Mouse (Mus musculus) embryonic facial prominence, embryonic 13.5 days (tissue): ENCODE results near the gene Etv3. TPM values are rescaled to one million over a fixed set of nuclear protein-coding genes. Genes with fewer than 3 reads are reported as not detected.

ENCODE experiments used
- ATAC-seq: fragments of 200-750 bp; cut with Nextera tagmentation; 2 replicates; pipeline ENCODE4 v1.8.0; 2017; ENCODE audit warnings: low read depth; ENCODE audit not compliant: insufficient number of reproducible peaks, insufficient read depth, low FRiP score, low TSS enrichment
- H3K27ac ChIP-seq: fragments of 300-500 bp; sonication (generic); 2 replicates; pipeline ENCODE4 v1.5.1; 2015; ENCODE audit warnings: moderate library complexity, mild to moderate bottlenecking, inconsistent platforms
- H3K27me3 ChIP-seq: fragments of 300-500 bp; sonication (generic); 2 replicates; pipeline ENCODE4 v1.6.1; 2015; ENCODE audit warnings: mild to moderate bottlenecking, inconsistent platforms
- H3K36me3 ChIP-seq: fragments of 300-500 bp; sonication (generic); 2 replicates; pipeline ENCODE4 v1.6.1; 2015; ENCODE audit warnings: mild to moderate bottlenecking, inconsistent platforms
- H3K4me1 ChIP-seq: fragments of 300-500 bp; sonication (generic); 2 replicates; pipeline ENCODE4 v1.6.1; 2015; ENCODE audit warnings: inconsistent platforms
- H3K4me2 ChIP-seq: fragments of 300-500 bp; sonication (generic); 2 replicates; pipeline ENCODE4 v1.6.1; 2015; ENCODE audit warnings: moderate library complexity, mild to moderate bottlenecking, inconsistent platforms
- H3K4me3 ChIP-seq: fragments of 300-500 bp; sonication (generic); 2 replicates; pipeline ENCODE4 v1.5.1; 2015; ENCODE audit warnings: mild to moderate bottlenecking, inconsistent platforms
- H3K9ac ChIP-seq: fragments of 300-500 bp; sonication (generic); 2 replicates; pipeline ENCODE4 v1.6.1; 2015; ENCODE audit warnings: mild to moderate bottlenecking, inconsistent platforms
- H3K9me3 ChIP-seq: fragments of 300-500 bp; sonication (generic); 2 replicates; pipeline ENCODE4 v1.6.1; 2016; ENCODE audit warnings: inconsistent platforms
- WGBS: fragments of 180-500 bp; shearing (Covaris S2); methylation state at CpG from one replicate; pipeline ENCODE4 v1.1.7; 2015; ENCODE audit warnings: mixed read lengths; 5-methylcytosine and 5-hydroxymethylcytosine counted together
- polyA plus RNA-seq: library from polyadenylated mRNA; unstranded; fragments of >200 nt; fragmentation: Nextera tagmentation; extraction: Ambion mirVana; gene quantifications from 2 replicates; pipeline ENCODE4 v1.2.1, GENCODE M21; 2015

Etv3 gene
- polyA plus RNA-seq, 1 experiment from 2014 or later = 19.8 TPM

DNA sequence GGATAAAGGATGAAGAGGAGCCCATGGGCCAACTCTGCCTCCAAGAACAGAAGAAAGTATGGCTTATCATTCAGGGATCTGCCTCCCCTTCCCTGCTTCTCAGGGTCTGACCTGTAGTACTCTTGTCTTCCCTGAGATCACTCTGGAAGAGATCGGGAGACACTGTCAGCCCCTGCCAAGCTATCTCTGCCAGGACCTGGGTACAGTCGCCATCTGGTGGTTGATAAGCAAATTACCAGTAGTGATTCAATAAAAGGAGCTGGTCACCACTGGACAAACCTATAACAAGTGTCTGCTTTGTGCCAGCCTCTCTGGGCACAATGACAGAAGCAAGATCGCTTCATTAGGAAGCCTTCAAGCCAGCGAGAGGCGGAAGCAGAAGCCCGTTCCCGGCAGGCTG is 20.9 kb upstream of the Etv3 start:
- Histone ChIP-seq H3K9ac (no peak overlapping the region), H3K9me3 (no peaks in the 10 kb centered on the region), H3K27me3 (peaks cover 8% of the 10 kb centered on the region; the same call in 1 of the 2 replicates), H3K36me3 (no peaks in the 10 kb centered on the region), H3K4me2 (no peak overlapping the region), H3K27ac (no peak overlapping the region), H3K4me1 (peaks cover 17% of the 10 kb centered on the region), H3K4me3 (no peak overlapping the region)
- no peak for ATAC-seq
- 28% methylated on average over 7 of the region's 7 CpGs for WGBS

- no peak for ATAC-seq
- WGBS = 49% methylated on average over 4 of the region's 4 CpGs
- H3K4me3 ChIP-seq = no peak overlapping the region
- no peak overlapping the region for H3K4me2 ChIP-seq
- no peaks in the 10 kb centered on the region for H3K9me3 ChIP-seq
- H3K27me3 ChIP-seq = peaks cover 12% of the 10 kb centered on the region
- H3K4me1 ChIP-seq = peaks cover 17% of the 10 kb centered on the region
- H3K9ac ChIP-seq = no peak overlapping the region
- no peaks in the 10 kb centered on the region for H3K36me3 ChIP-seq
- no peak overlapping the region; the same call in 1 of the 2 replicates for H3K27ac ChIP-seq
Measured at GRCm38 (mm10) chr3:87504749-87505425, 20.3 kb upstream of the Etv3 start.

GRCm38 (mm10) chr3:87506456-87507416 is 18.5 kb upstream of the Etv3 start:
- no peaks in the 10 kb centered on the region for H3K9me3 ChIP-seq
- peaks cover 6% of the 10 kb centered on the region; the same call in 1 of the 2 replicates for H3K27me3 ChIP-seq
- H3K9ac ChIP-seq = no peak overlapping the region
- no peak overlapping the region for H3K27ac ChIP-seq
- peaks cover 11% of the 10 kb centered on the region for H3K4me1 ChIP-seq
- ATAC-seq = no peak
- 66% methylated on average over 12 of the region's 12 CpGs for WGBS
- H3K4me3 ChIP-seq = no peak overlapping the region
- no peak overlapping the region for H3K4me2 ChIP-seq
- H3K36me3 ChIP-seq = no peaks in the 10 kb centered on the region

GRCm38 (mm10) chr3:87508205-87508901 is 16.9 kb upstream of the Etv3 start:
- no peak overlapping the region for H3K4me3 ChIP-seq
- H3K27me3 ChIP-seq = peaks cover 4% of the 10 kb centered on the region; the same call in 1 of the 2 replicates
- 0 out of 2 replicates have a peak, but pooled peaks have one; percentile 56 for ATAC-seq
- H3K9ac ChIP-seq = peak overlapping the region; percentile 27
- no peaks in the 10 kb centered on the region for H3K36me3 ChIP-seq
- peak overlapping the region; percentile 45 for H3K4me2 ChIP-seq
- no peaks in the 10 kb centered on the region for H3K9me3 ChIP-seq
- 28% methylated on average over 17 of the region's 17 CpGs for WGBS
- H3K4me1 ChIP-seq = peaks cover 19% of the 10 kb centered on the region
- no peak overlapping the region for H3K27ac ChIP-seq

- Histone ChIP-seq H3K4me1 (peaks cover 19% of the 10 kb centered on the region), H3K27ac (no peak overlapping the region), H3K9ac (peak overlapping the region; percentile 27; the same call in 1 of the 2 replicates), H3K36me3 (no peaks in the 10 kb centered on the region), H3K4me3 (no peak overlapping the region), H3K27me3 (peaks cover 4% of the 10 kb centered on the region; the same call in 1 of the 2 replicates), H3K9me3 (no peaks in the 10 kb centered on the region), H3K4me2 (no peak overlapping the region)
- no peak for ATAC-seq
- 54% methylated on average over 4 of the region's 4 CpGs for WGBS
Measured at GRCm38 (mm10) chr3:87509061-87509460, 16.1 kb upstream of the Etv3 start.

- no peak overlapping the region for H3K27ac ChIP-seq
- no peak overlapping the region for H3K4me2 ChIP-seq
- no peak for ATAC-seq
- no peak overlapping the region for H3K9ac ChIP-seq
- H3K9me3 ChIP-seq = no peaks in the 10 kb centered on the region
- WGBS = 84% methylated on average over 9 of the region's 9 CpGs
- no peaks in the 10 kb centered on the region for H3K36me3 ChIP-seq
- no peak overlapping the region for H3K4me3 ChIP-seq
- peaks cover 4% of the 10 kb centered on the region; the same call in 1 of the 2 replicates for H3K27me3 ChIP-seq
- H3K4me1 ChIP-seq = peaks cover 25% of the 10 kb centered on the region
Measured at GRCm38 (mm10) chr3:87510832-87511231, 14.4 kb upstream of the Etv3 start.

DNA sequence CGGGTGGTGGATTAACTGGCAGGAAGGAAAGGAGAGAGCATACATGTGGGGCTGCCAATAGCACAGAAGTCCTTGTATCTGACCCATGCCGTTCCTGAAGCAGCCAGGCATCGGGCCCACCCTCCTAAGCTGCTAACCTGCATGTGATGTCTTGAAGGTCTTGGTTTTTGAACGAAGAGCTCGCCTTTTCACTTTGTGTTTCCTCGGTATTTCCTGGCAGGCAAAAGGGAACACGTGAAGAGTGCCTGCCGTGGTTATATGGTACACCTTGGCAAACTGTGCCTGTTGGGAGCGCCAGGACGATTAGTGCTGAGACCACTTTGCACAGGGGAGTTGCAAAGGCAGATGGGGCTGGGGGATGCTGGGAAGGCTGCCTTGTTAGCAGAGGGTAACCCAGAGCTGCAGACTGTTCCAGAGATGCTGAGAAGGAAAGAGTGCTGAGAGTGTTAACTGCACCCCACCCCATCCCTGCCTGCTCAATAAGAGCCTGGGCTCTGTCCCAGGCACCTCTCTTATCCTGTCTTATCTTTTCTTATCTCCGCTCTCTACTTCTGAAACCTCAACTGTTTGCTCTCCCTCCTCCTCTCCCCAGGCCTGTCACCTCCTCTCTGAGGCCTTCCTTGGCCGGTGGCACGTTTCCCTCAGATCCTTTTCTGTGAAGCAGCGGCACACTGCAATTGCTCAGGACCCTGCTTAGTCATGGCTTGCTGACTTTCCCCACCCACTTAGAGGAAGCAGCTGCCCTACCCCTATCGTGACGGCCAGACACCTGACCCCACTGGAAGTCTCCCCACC is 13.0 kb upstream of the Etv3 start:
- Histone ChIP-seq H3K9ac (0 out of 2 replicates have a peak overlapping the region, but pooled peaks have one; percentile 21), H3K36me3 (no peaks in the 10 kb centered on the region), H3K27me3 (peaks cover 4% of the 10 kb centered on the region; the same call in 1 of the 2 replicates), H3K4me3 (no peak overlapping the region), H3K4me1 (peaks cover 26% of the 10 kb centered on the region), H3K9me3 (no peaks in the 10 kb centered on the region), H3K4me2 (no peak overlapping the region), H3K27ac (no peak overlapping the region)
- ATAC-seq = no peak
- WGBS = 50% methylated on average over 16 of the region's 16 CpGs

DNA sequence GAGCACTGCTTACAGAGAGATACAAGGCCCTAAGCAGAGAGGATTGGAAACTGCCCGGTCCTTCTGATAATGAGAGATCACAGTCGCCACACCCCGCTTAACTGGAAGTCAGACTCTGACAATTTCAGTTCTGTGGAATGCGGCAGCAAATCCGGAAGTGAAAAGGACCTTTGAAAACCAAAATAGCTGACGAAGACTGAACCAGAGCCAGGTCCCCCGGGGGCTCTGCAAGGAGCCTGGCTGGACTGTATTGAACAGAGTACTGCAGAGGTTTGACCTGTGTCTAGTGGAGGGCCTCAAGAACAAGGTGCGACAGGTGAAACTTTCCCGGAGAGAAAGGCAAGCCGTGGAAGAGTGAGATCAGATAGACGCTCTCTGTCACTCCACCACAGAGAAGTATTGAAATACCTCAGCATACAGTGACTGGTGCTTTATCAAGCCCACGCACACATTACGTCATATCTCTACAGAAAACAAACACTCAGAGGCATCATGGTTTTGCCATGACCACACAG is 9.6 kb upstream of the Etv3 start:
- WGBS = 47% methylated on average over 13 of the region's 13 CpGs
- H3K27me3 ChIP-seq = no peaks in the 10 kb centered on the region
- ATAC-seq = no peak
- no peak overlapping the region for H3K9ac ChIP-seq
- no peaks in the 10 kb centered on the region for H3K36me3 ChIP-seq
- H3K4me1 ChIP-seq = peaks cover 15% of the 10 kb centered on the region; the same call in 1 of the 2 replicates
- H3K4me2 ChIP-seq = no peak overlapping the region
- no peak overlapping the region for H3K27ac ChIP-seq
- no peak overlapping the region for H3K4me3 ChIP-seq
- H3K9me3 ChIP-seq = no peaks in the 10 kb centered on the region

DNA sequence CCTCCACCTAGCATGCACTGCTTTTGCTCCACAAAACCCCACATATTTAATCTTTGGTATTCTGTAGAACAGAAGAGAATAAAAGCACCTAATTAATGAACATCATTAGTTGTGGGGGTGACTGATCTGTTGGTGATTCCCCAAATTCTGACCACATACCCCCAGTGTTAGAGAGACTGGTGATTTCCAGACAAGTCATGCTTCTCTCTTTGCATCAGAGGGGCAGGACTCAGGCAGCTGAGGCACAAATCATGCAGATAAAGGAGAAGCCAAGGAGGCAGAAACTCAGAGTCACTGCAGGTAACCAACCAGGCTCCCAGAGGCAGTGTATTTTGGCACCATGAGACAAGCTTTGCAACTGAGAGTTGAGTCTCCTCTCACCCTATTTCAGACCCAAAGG is 6.8 kb upstream of the Etv3 start:
- Histone ChIP-seq H3K9ac (no peak overlapping the region), H3K4me2 (no peak overlapping the region), H3K27ac (no peak overlapping the region), H3K4me3 (no peak overlapping the region), H3K36me3 (no peaks in the 10 kb centered on the region), H3K9me3 (no peaks in the 10 kb centered on the region), H3K27me3 (no peaks in the 10 kb centered on the region), H3K4me1 (0 out of 2 replicates have a peak, but pooled peaks cover 7% of the 10 kb centered on the region)
- ATAC-seq = no peak

GRCm38 (mm10) chr3:87521126-87521525 is 4.1 kb upstream of the Etv3 start:
- H3K4me3 ChIP-seq = no peak overlapping the region
- H3K36me3 ChIP-seq = no peaks in the 10 kb centered on the region
- no peaks in the 10 kb centered on the region for H3K9me3 ChIP-seq
- WGBS = 81% methylated on average over 4 of the region's 4 CpGs
- no peak overlapping the region for H3K27ac ChIP-seq
- H3K27me3 ChIP-seq = no peaks in the 10 kb centered on the region
- no peak for ATAC-seq
- peaks cover 5% of the 10 kb centered on the region; the same call in 1 of the 2 replicates for H3K4me1 ChIP-seq
- H3K9ac ChIP-seq = no peak overlapping the region
- H3K4me2 ChIP-seq = no peak overlapping the region
